Mouse (Mus musculus) adrenal gland, postnatal 4 days (tissue): ENCODE measurements around the gene Cdr2l. TPM values are rescaled to one million over a fixed set of nuclear protein-coding genes. Genes with fewer than 3 reads are reported as not detected.
"Not testable (repeated sequence)": the region's sequence is repeated elsewhere in the genome, so short reads cannot be mapped to it uniquely, and the experiment has no call there.

Source experiments
- DNase-seq, 2 experiments: peaks; one replicate each; pipeline ENCODE4 v3.0.0; 2021 to 2022; ENCODE audit warnings: low spot score in 2 of 2, mixed read lengths in 2 of 2
- total RNA-seq, 2 experiments: library from RNA; stranded (reverse); gene quantifications; 2 replicates each; pipeline ENCODE4 v1.2.3; 2021

The Cdr2l gene
- total RNA-seq, 2 experiments from 2014 or later = 44.3 to 47.4 TPM

DNA sequence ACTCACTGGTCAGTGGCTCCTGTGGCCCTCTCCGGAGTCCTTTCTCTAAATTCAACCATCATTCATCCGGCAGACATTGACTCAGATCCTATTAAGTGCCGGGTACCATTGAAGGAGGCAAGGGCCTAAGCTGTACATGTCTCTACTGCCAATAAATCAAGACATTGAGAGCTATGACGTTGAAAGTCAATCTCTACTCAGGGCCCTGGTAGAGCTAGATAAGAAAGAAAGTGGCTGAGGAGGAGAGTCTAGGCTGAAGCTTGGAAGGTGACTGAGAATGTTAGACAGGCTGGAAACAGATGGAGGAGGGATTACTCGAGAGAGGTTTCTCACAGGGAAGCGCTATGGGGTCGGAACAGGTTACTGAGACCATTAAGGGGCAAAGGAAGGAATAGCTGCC lies 11.3 kb upstream of the Cdr2l start:
- no peak for DNase-seq

DNA sequence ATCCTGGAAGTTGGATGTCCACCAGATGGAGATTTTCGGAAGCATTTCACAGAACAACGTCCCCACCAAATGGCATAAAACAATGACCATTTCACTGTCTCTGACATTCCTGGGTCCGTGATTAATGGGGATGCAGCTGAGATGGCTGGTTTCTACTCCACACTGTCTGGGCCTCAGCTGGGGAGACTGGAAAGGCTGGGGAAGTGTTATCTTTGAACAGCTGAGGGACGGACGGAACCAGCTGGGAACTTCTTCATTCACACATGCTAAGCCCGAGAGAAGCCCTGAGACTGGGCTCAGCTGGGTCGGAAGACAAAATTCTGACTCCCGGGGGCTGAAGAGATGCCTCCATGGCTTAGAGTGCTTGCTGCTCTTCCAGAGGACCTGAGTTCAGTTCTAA lies 10.4 kb upstream of the Cdr2l start:
- DNase-seq = no peak

DNA sequence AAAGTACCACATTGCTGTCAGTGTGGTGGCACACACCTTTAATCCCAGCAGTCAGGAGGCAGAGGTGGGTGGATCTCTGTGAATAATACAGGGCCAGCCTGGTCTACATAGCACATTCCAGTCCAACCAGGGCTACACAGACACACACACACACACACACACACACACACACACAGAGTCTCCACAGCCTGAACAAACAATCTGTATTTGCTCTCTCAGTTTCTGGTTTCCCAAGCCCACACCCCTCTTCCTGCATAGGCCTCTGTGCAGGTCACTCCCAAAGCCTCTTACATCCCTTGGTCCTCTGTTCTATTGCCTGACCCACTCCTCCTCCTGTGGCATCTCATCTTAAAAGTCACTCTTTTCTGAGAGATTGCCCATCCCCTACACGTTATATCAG lies 9.7 kb upstream of the Cdr2l start:
- DNase-seq = no peak

DNA sequence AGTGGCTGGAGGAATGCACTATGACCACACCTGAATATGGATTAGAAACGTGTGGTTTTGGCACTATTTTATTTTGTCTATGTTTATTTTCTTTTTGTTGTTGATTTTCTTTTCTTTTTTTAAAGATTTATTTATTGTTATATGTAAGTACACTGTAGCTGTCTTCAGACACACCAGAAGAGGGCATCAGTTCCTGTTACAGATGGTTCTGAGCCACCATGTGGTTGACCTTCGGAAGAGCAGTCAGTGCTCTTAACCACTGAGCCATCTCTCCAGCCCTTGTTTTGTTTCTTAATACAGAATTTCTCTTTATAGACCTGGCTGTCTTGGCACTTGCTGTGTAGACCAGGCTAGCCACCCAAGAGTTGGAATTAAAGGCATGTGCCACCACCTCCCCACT lies 9.0 kb upstream of the Cdr2l start:
- no peak for DNase-seq

DNA sequence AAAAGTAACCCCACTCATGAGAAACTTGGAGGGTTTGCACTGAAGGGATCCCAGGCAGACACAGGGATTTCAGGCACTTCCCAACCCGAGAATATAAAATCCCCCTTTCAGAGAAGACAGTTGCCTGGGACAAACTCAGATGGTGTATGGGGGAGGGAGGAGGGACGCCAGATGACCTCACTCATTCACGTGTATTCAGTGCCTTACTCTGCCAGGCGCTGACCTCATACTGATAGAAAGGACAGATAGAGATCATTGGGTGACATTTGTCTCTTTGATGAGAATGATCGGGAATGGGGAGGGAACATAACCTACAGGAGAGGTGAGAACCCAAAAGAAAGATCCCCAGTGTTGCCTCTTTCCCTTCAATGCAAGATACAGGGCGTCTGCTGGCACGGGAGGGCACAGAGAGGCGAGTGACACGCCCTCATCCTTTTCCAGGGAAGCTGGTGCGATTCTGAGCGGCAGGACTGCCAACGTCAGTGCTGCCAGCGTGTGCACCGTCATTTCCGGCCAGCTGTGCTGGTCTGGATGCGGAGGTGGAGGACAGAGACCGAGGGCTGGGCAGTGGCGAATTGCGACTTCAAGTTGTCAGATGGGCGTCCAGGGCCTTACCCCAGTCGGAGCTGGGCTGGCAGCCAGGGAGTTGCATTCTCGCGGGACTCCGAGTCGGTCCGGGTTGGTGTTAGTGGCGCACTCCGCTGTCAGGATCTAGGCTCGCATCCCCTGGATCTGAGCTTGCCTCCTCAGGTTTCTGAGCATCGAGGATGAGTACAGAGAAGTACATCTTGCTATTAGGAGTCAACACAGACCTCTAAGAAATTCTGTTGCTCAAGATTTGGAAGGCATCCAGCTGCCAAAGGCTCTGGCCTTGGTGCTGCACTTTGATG lies 7.7 kb upstream of the Cdr2l start:
- peak in 1 of 2 experiments; percentile 51 for DNase-seq

DNA sequence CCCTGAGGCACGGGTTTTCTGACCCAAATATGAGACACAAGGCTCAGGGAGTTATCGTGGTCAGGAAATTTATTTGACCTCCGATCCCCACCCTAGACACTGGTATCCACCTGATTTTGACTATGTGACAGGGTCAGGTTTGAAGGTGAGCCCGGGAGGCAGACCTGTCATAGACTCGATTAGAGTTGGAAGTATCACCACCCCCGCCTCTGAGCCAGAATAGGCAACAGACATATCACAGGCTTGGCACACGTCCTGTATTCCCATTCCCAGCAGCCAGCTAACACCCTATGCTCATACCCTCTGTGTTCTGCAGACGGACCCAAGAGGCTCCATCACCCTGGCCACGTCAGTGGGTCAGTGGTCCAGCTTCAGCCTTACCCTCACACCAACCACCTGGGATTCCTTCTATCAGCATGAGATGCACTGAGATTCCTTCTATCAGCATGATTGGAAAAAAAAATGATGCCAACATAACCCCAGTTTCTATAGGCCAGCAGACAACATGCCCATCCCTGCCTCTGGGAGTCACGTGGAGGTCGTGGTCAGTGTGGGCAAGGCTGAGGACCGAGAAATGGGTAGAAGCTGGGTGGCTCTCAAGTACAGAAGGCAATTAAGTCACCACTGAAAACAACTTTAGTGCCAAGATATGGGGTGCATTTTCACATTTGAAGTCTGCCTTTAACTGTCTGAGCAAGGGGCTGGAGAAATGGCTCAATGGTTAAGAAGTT lies 6.9 kb upstream of the Cdr2l start:
- DNase-seq = no peak

DNA sequence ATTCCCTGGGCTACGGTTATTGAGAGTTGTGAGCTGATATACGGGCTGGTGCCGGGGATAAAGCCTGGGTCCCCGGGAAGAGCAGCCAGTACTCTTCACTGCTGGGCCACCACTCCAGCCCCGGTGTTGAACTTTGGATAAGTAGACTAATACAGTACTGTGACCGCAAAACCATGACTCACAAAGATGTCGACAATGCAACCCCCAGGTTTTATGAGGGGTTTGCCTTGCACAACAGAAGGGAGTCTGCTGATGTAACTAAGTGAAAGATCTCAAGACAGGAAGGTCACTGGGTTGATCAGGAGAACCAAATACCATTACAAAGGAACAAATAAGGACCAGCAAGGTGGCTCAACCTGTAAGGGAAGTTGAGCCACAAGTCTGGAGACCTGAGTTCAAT lies 5.0 kb upstream of the Cdr2l start:
- DNase-seq = no peak

DNA sequence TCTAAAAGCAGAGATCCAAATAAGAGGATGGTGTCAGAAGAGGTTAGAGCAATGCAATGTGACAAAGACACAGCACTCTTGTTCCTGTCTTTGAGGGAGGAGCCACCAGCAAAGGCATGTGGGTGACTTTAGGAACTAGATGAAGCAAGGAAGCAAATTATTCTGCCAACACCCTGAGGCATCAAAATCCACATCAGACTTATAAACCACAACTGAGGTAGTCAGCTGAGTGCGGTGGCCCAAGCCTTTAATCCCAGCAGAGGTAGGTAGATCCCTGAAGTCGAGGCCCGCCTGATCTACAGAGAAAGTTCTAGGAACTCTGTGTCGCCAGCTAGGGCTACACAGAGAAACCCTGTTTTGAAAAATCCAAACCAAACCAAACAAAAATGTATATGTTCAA lies 4.5 kb upstream of the Cdr2l start:
- DNase-seq = no peak

DNA sequence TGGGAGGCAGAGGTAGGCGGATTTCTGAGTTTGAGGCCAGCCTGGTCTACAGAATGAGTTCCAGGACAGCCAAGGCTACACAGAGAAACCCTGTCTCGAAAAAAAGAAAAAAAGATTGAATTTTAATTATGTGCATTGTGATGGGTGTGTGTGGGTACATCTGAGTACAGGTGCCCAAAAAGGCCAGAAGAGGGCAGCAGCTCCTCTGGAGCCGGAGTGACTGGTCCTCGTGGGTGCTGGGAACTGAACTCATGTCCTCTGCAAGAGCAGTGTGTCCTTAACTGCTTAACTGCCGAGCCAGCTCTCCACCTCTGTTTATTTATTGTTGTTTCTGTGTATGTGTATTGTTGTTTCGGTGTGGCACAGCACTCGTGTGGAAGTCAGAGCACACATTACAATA lies 3.9 kb upstream of the Cdr2l start:
- no peak for DNase-seq

DNA sequence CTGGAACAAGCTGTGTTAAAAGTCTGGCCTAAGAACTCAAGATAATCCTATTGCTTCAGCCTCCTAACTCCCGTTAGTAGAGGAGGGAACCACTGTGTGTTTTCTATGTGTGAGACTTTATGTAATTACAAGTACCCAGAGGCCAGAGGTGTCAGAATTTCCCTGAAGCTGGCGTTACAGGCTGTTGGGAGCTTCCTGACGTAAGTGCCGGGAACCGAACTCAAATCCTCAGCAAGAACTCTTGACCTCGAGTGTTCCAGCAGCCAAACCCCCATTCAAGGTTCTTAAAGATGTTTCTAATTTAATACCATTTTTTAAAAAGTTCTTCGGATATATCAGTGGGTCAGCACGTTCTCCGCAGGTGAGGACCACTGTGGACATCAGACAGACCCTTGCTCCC lies 440 bp upstream of the Cdr2l start:
- no peak for DNase-seq

DNA sequence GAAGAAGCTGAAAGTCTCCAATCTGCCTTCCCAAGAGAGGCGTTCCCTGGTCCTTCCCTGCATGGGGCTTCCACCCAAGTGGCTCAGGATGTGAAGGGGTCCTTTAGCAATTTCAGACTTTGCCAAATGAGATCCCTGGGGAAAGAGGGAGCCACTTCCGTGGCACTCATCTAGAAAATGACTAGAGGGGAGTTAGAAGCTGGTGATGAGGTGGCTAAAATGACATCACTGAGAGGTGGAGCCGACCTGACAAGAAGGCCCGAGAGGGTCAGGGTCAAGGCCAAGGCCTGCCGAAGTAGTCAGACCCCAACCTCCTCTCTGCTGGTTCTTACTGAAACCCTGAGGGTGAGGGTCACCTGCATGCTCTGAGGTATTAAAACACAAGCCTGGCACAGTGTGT lies 1.2 kb downstream of the Cdr2l start:
- DNase-seq = no peak

DNA sequence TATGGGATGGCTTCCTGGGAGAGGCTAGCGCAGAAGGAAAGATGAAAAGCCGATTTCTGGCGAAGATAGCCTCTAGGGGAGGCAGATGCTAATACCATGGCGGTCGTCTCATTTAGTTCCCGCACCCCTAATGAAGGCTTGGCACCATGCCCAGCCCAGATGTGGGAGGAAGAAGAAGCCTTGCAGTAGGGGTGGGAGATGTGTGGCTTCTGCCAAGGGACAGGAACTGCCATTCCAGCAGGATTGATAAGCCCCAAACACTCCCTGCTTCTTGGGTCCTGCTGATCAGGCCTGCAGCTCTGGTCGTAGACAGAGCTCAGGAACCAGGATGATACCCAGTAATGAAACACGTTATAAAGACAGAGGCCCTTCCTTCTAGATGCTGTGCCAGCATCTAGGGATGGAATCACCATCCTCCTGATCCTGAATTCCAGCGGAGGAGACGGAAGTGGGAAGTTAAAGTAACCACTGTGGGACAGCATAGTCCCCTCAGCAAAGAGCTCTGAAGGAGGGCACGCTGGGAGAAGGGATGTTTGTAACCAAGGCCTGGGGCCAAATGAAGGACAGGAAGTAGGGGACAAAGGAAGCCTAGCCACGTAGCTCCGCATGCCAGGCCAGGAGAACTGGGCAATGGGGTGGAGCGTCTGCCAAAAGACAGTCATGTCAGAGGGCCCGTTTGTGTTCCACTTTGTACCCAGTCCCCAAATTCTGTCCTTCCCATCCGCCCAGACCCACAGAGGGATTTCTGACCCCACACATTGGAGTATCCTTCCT lies 2.2 kb downstream of the Cdr2l start:
- no peak for DNase-seq

DNA sequence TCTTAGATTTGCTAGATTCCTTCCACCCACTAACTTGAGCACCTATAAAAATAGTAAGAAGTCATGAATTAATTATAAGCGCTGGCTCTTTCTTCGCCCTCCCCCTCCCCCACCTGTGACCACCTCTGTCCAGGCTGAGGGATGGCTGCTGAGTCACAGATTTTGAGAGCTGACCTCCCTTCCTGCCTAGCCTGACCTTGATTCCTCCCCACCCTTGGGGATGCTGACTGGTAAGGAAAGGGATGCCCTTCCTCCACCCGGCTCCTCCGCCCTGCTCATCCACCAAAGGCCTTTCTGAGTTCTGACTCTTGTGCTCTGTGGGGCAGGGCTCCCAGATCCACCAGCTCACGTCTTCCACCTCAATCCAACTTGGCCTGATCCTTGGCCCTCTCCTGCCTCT lies 2.9 kb downstream of the Cdr2l start:
- DNase-seq = no peak

DNA sequence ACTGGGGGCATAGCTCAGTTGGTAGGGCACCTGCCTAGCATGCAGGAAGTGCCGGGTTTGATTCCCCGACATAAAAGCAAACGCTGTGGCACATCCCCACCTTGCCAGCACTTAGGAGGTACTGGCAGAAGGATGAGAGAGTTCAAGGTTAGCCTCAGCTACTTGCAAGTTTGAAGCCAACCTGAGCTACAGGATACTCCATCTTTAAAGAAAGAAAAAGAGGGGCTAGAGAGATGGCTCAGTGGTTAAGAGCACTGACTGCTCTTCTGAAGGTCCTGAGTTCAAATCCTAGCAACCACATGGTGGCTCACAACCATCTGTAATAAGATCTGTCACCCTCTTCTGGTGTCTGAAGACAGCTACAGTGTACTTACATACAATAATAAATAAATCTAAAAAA lies 5.1 kb downstream of the Cdr2l start:
- not testable (repeated sequence) for DNase-seq

DNA sequence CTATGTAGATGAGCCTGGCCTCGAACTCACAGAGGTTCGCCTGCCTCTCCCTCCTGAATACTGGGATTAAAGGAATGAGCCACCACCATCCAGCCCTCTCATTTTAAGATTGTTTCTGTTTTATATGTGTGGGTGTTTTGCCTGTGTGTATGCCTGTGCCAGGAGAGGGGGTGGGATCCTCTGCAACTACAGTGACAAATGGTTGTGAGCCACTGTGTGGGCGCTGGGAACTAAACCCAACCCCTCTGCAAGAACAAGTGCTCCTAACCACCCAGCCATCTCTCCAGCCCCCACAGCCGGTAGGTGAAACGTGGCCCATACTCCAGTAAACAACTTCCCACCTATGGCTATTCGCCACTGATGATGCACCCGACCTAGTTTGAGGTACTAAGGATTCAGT lies 9.6 kb downstream of the Cdr2l start:
- no peak for DNase-seq

DNA sequence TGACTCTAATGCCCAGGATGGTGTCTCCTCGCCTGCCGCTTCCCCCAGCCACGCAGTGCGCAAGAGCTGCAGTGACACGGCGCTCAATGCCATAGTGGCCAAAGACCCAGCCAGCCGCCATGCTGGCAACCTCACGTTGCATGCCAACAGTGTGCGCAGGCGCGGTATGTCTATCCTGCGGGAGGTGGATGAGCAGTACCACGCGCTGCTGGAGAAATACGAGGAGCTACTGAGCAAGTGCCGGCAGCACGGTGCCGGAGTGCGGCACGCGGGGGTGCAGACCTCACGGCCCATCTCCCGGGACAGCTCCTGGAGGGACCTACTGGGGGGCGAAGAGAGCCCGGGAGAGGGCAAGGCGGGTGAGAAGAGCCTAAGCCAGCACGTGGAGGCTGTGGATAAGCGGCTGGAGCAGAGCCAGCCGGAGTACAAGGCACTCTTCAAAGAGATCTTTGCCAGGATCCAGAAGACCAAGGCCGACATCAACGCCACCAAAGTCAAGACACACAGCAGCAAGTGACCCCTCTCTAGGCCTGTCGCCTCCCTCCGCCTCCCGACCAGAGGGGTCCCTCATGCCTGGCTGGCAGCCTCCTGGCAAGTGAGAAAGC lies 12.1 kb downstream of the Cdr2l start:
- no peak for DNase-seq

DNA sequence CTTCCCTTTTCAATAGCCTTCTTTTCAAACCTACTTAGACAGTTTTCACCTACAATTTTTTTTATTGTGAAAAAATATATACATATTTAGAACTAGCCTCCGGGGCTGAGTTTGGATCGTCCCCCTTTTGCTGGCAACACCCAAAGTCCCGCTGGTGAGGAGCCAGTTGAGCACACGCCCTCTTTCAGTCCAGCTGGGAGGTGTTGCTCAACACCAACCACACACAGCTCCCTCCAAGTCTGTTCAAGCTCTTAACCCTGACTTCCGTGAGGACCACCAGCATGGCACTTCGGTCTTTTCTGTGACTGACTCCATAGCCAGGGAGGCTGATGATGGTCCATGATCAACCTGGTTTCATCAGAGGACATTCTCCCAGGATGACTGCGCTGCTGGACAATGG lies 16.4 kb downstream of the Cdr2l start:
- DNase-seq = no peak

DNA sequence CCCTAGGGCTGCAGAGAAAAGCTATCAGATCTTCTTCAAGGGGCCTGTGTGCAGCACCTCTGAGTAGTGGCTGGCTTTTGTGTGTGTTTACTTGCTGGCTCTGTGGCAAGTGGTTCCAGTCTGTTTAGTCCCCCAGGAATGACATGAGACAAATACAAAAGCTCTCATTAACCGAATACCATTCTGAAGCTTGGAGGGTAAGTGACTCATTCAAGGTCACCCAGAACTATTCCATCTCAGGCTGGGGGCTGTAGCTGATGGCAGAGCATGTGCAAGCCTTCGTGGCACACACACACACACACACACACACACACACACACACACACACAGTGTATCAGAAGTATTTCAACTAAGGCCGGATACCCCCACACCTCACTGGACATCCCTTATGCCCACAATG lies 18.4 kb downstream of the Cdr2l start:
- DNase-seq = no peak

DNA sequence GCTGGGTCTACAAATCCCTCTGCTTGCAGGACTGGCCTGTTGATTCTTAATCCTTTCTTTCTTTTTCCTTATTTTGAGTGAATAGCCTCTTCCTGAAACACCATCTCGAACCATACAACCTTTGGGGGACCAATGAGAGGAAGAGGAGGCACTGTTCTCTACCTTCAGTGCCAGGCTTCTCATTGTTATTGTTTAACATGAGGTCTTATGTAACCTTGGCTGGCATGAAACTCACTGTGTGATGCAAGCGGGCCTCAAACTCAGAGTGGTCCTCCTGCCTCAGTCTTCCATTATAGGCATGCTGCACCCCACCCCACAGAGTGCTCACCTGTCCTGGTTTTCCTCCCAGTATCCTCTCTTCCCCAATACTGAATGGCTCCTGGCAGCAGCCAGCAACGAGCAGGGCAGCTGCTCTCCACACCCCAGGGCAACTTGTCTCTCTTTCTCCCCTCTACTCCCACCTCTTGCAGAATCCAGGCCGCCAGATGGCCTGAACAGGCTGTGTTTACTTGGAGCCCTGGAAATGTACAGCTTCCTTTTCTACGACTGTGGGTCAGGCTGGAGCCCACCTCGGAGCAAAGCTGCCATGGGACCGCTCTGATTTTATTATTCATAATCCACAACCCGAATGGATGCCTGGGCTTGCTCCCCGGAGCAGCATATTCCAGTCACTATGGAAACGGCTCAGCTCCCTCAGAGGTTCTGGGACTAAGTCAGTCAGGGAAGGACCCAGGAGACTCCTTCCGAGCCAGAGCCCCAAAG lies 19.1 kb downstream of the Cdr2l start:
- no peak for DNase-seq

DNA sequence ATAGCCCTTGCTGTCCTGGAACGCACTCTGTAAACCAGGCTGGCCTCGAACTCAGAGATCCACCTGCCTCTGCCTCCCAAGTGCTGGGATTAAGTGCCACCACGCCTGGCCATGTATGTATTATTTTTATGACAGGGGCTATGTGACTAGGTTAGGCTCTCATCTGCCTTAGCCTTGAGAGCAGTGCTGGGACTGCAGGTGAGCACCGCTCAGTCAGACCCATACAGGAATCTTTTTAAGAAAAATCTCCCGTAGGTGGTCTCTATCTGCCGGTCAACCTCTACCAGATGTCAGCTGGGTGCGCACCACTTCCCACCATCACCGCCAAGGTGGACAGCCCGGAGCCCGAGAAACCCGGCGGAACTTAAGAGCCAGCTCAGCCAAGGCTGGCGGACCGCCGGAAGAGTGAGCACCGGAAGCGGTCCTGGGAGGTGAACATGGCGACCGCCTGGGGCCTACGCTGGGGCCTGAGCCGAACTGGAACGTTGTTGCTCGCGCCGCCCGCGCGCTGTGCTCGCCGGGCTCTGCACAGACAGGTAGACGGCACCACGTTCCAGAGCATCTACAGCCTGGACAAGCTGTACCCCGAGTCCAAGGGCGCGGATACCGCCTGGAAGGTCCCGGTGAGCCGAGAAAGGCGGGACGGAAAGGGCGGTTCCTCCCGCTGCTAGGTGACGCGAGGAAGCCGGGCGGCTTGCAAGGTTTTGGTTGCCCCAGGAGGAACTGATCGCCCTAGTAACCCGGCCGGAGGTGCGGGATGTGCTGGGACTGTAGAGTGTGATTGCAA lies 21.8 kb downstream of the Cdr2l start, which contains the start of gene Mrpl58:
Gene Mrpl58, plus strand, starts transcription at position 415 of the 787 bp plus-strand sequence.
- peak; percentile 63 to 75 for DNase-seq
